Mouse (Mus musculus): ENCODE measurements around the gene Hp. TPM values are rescaled to one million over a fixed set of nuclear protein-coding genes. Genes with fewer than 3 reads are reported as not detected.

Gene Hp
- 1.7 and 2.1 TPM in 2 replicates for polyA plus RNA-seq (2015; fragmentation: Nextera tagmentation; extraction: Ambion mirVana)

- ATAC-seq (ENCODE audit: low FRiP score, low read depth): no peak
- H3K36me3 ChIP-seq: no peaks in the 10 kb centered on the region
- no peaks in the 10 kb centered on the region for H3K27me3 ChIP-seq
- H3K9ac ChIP-seq: no peak within 1 kb of the TSS
- no peak within 1 kb of the TSS for H3K27ac ChIP-seq
- no peak within 1 kb of the TSS for H3K4me2 ChIP-seq (replicated peaks)
- no peaks in the 10 kb centered on the region for H3K4me1 ChIP-seq
- WGBS: 59% methylated on average over 8 of the region's 8 CpGs
- no peak within 1 kb of the TSS for H3K4me3 ChIP-seq
- H3K9me3 ChIP-seq: no peaks in the 10 kb centered on the region; the same call in 1 of the 2 replicates
Measured at GRCm38 (mm10) chr8:109578900-109579301, at the start of gene Hp. TSS of gene Hp (minus strand) at chr8:109579172.

GRCm38 (mm10) chr8:109628638-109629037, 49.7 kb upstream of the Hp start:
- H3K4me3 ChIP-seq: no peak overlapping the region
- H3K9ac ChIP-seq: no peak overlapping the region
- no peaks in the 10 kb centered on the region for H3K36me3 ChIP-seq
- no peak overlapping the region for H3K4me2 ChIP-seq (replicated peaks)
- no peaks in the 10 kb centered on the region for H3K4me1 ChIP-seq
- H3K9me3 ChIP-seq: peaks cover 6% of the 10 kb centered on the region; the same call in 1 of the 2 replicates
- no peak for ATAC-seq (ENCODE audit: low FRiP score, low read depth)
- WGBS: 62% methylated on average over 6 of the region's 6 CpGs
- H3K27ac ChIP-seq: no peak overlapping the region
- H3K27me3 ChIP-seq: no peaks in the 10 kb centered on the region

- no peaks in the 10 kb centered on the region for H3K36me3 ChIP-seq
- no peak for ATAC-seq (ENCODE audit: low FRiP score, low read depth)
- no peak overlapping the region for H3K4me2 ChIP-seq (replicated peaks)
- H3K9ac ChIP-seq: no peak overlapping the region
- no peaks in the 10 kb centered on the region; the same call in 1 of the 2 replicates for H3K9me3 ChIP-seq
- H3K27ac ChIP-seq: no peak overlapping the region
- no peaks in the 10 kb centered on the region for H3K4me1 ChIP-seq
- 91% methylated on average over 3 of the region's 3 CpGs for WGBS
- no peaks in the 10 kb centered on the region for H3K27me3 ChIP-seq
- H3K4me3 ChIP-seq: no peak overlapping the region
Measured at GRCm38 (mm10) chr8:109615569-109615968, 36.6 kb upstream of the Hp start.

- Histone ChIP-seq H3K9ac (no peak within 1 kb of the TSS), H3K4me2 (replicated peaks) (0 out of 2 replicates have a peak within 1 kb of the TSS, but pooled peaks have one; percentile 17)
- 61% methylated on average over 27 of the region's 27 CpGs for WGBS
Measured at GRCm38 (mm10) chr8:109614243-109615210, 35.6 kb upstream of the Hp start, which contains the start of gene Pkd1l3. TSS of gene Pkd1l3 (plus strand) at chr8:109614517.

GRCm38 (mm10) chr8:109609153-109609502, 30.2 kb upstream of the Hp start:
- peaks cover 12% of the 10 kb centered on the region for H3K36me3 ChIP-seq
- 13% methylated on average over 5 of the region's 5 CpGs for WGBS
- 0 out of 2 replicates have a peak overlapping the region, but pooled peaks have one; percentile 93 for H3K27ac ChIP-seq
- H3K9ac ChIP-seq: peak overlapping the region; percentile 70
- H3K4me1 ChIP-seq: peaks cover 16% of the 10 kb centered on the region
- peak overlapping the region; percentile 63 for H3K4me3 ChIP-seq
- no peaks in the 10 kb centered on the region for H3K9me3 ChIP-seq
- peak overlapping the region; percentile 84 for H3K4me2 ChIP-seq (replicated peaks)
- no peaks in the 10 kb centered on the region for H3K27me3 ChIP-seq
- ATAC-seq (ENCODE audit: low FRiP score, low read depth): no peak

More at GRCm38 (mm10) chr8:109614243-109615210, 35.6 kb upstream of the Hp start, which contains the start of gene Pkd1l3:
- no peaks in the 10 kb centered on the region for H3K36me3 ChIP-seq
- ATAC-seq (ENCODE audit: low FRiP score, low read depth): no peak
- H3K4me3 ChIP-seq: no peak within 1 kb of the TSS
- H3K4me1 ChIP-seq: no peaks in the 10 kb centered on the region
- no peaks in the 10 kb centered on the region for H3K9me3 ChIP-seq
- no peaks in the 10 kb centered on the region for H3K27me3 ChIP-seq
- H3K27ac ChIP-seq: no peak within 1 kb of the TSS

GRCm38 (mm10) chr8:109608271-109609152, 29.5 kb upstream of the Hp start, which contains the start of gene Dhodh:
TSS of gene Dhodh (minus strand) at chr8:109608673.
- peak; percentile 99 for ATAC-seq (ENCODE audit: low FRiP score, low read depth)
- Histone ChIP-seq H3K9ac (peak within 1 kb of the TSS; percentile 70), H3K27me3 (no peaks in the 10 kb centered on the region), H3K9me3 (no peaks in the 10 kb centered on the region), H3K4me2 (replicated peaks) (peak within 1 kb of the TSS; percentile 84), H3K27ac (peak within 1 kb of the TSS; percentile 93), H3K36me3 (peaks cover 18% of the 10 kb centered on the region), H3K4me3 (peak within 1 kb of the TSS; percentile 63), H3K4me1 (peaks cover 16% of the 10 kb centered on the region)
- under 1% methylated on average over 42 of the region's 42 CpGs for WGBS

- peaks cover 16% of the 10 kb centered on the region for H3K4me1 ChIP-seq
- WGBS: 13% methylated on average over 12 of the region's 12 CpGs
- peak overlapping the region; percentile 63 for H3K4me3 ChIP-seq
- H3K9me3 ChIP-seq: no peaks in the 10 kb centered on the region
- ATAC-seq (ENCODE audit: low FRiP score, low read depth): no peak
- peaks cover 27% of the 10 kb centered on the region for H3K36me3 ChIP-seq
- H3K4me2 ChIP-seq (replicated peaks): peak overlapping the region; percentile 84
- peak overlapping the region; percentile 70 for H3K9ac ChIP-seq
- H3K27ac ChIP-seq: peak overlapping the region; percentile 93; the same call in 1 of the 2 replicates
- H3K27me3 ChIP-seq: no peaks in the 10 kb centered on the region
Measured at GRCm38 (mm10) chr8:109607650-109608049, 28.7 kb upstream of the Hp start.

- Histone ChIP-seq H3K4me3 (no peak overlapping the region), H3K9ac (no peak overlapping the region), H3K27ac (no peak overlapping the region), H3K4me1 (peaks cover 16% of the 10 kb centered on the region), H3K4me2 (replicated peaks) (no peak overlapping the region), H3K36me3 (peaks cover 35% of the 10 kb centered on the region), H3K9me3 (no peaks in the 10 kb centered on the region), H3K27me3 (no peaks in the 10 kb centered on the region)
- 74% methylated on average over 2 of the region's 2 CpGs for WGBS
- ATAC-seq (ENCODE audit: low FRiP score, low read depth): no peak
Measured at GRCm38 (mm10) chr8:109606725-109607124, 27.8 kb upstream of the Hp start.

GRCm38 (mm10) chr8:109595854-109596253, 16.9 kb upstream of the Hp start:
- peaks cover 75% of the 10 kb centered on the region for H3K36me3 ChIP-seq
- no peak overlapping the region for H3K9ac ChIP-seq
- ATAC-seq (ENCODE audit: low FRiP score, low read depth): no peak
- no peaks in the 10 kb centered on the region for H3K27me3 ChIP-seq
- H3K4me2 ChIP-seq (replicated peaks): no peak overlapping the region
- H3K4me3 ChIP-seq: no peak overlapping the region
- no peaks in the 10 kb centered on the region for H3K4me1 ChIP-seq
- WGBS: 51% methylated on average over 8 of the region's 8 CpGs
- no peaks in the 10 kb centered on the region for H3K9me3 ChIP-seq
- no peak overlapping the region for H3K27ac ChIP-seq

- Histone ChIP-seq H3K36me3 (peaks cover 54% of the 10 kb centered on the region), H3K9ac (no peak overlapping the region), H3K4me3 (no peak overlapping the region), H3K27me3 (no peaks in the 10 kb centered on the region), H3K9me3 (no peaks in the 10 kb centered on the region), H3K4me2 (replicated peaks) (no peak overlapping the region), H3K27ac (no peak overlapping the region), H3K4me1 (no peaks in the 10 kb centered on the region)
- 79% methylated on average over 6 of the region's 6 CpGs for WGBS
- ATAC-seq (ENCODE audit: low FRiP score, low read depth): no peak
Measured at GRCm38 (mm10) chr8:109593117-109593788, 14.3 kb upstream of the Hp start.

GRCm38 (mm10) chr8:109592164-109592563, 13.2 kb upstream of the Hp start:
- Histone ChIP-seq H3K4me1 (no peaks in the 10 kb centered on the region), H3K36me3 (peaks cover 52% of the 10 kb centered on the region), H3K9ac (no peak overlapping the region), H3K27me3 (no peaks in the 10 kb centered on the region), H3K4me2 (replicated peaks) (no peak overlapping the region), H3K4me3 (no peak overlapping the region), H3K27ac (no peak overlapping the region), H3K9me3 (no peaks in the 10 kb centered on the region)
- WGBS: 93% methylated on average over 5 of the region's 5 CpGs
- no peak for ATAC-seq (ENCODE audit: low FRiP score, low read depth)

Data from limb, embryonic 13.5 days (tissue).